Mouse (Mus musculus): ENCODE data around the gene Gstm1.
A peak's percentile ranks its signal among the peaks of the same experiment; 100 is the strongest.
"Not testable (repeated sequence)": the region's sequence is repeated elsewhere in the genome, so short reads cannot be mapped to it uniquely, and the experiment has no call there.

The Gstm1 gene

GRCm38 (mm10) chr3:108014974-108015346 lies 2.8 kb downstream of the Gstm1 start:
- DNase-seq (ENCODE audit: low read depth), result no peak

- peak; percentile 22 for DNase-seq (ENCODE audit: low read depth)
These were observed 3.4 kb downstream of the Gstm1 start for GRCm38 (mm10) chr3:108014098-108014973.

- peak; percentile 97 for DNase-seq (ENCODE audit: low read depth)
These were observed 4.4 kb downstream of the Gstm1 start for GRCm38 (mm10) chr3:108013331-108013871.

- no peak for DNase-seq (ENCODE audit: low read depth)
These were observed 6.2 kb downstream of the Gstm1 start for GRCm38 (mm10) chr3:108011558-108011957.

GRCm38 (mm10) chr3:108010286-108010685 lies 7.5 kb downstream of the Gstm1 start:
- DNase-seq (ENCODE audit: low read depth), result peak; percentile 29

- no peak for DNase-seq (ENCODE audit: low read depth)
These were observed 15.8 kb downstream of the Gstm1 start for GRCm38 (mm10) chr3:108002021-108002420.

- no peak for DNase-seq (ENCODE audit: low read depth)
These were observed 18.3 kb downstream of the Gstm1 start for GRCm38 (mm10) chr3:107999491-107999890.

- no peak for DNase-seq (ENCODE audit: low read depth)
These were observed 19.2 kb downstream of the Gstm1 start for GRCm38 (mm10) chr3:107998591-107998990.

GRCm38 (mm10) chr3:107996576-107996975 lies 21.2 kb downstream of the Gstm1 start:
- no peak for DNase-seq (ENCODE audit: low read depth)

GRCm38 (mm10) chr3:107995974-107996373 lies 21.8 kb downstream of the Gstm1 start:
- DNase-seq (ENCODE audit: low read depth), result not testable (repeated sequence)

GRCm38 (mm10) chr3:107986041-107986562 lies 31.7 kb downstream of the Gstm1 start, which contains the start of gene Gstm2:
Gene Gstm2, minus strand, starts transcription at chr3:107986453.
- DNase-seq (ENCODE audit: low read depth), result peak; percentile 71

GRCm38 (mm10) chr3:107985141-107985540 lies 32.6 kb downstream of the Gstm1 start:
- DNase-seq (ENCODE audit: low read depth), result not testable (repeated sequence)

- DNase-seq (ENCODE audit: low read depth), result no peak
These were observed 33.3 kb downstream of the Gstm1 start for GRCm38 (mm10) chr3:107984471-107984870.

GRCm38 (mm10) chr3:107983771-107984170 lies 34.0 kb downstream of the Gstm1 start:
- DNase-seq (ENCODE audit: low read depth), result no peak

- DNase-seq (ENCODE audit: low read depth), result no peak
These were observed 35.0 kb downstream of the Gstm1 start for GRCm38 (mm10) chr3:107982726-107983125.

GRCm38 (mm10) chr3:107981261-107981660 lies 36.5 kb downstream of the Gstm1 start:
- no peak for DNase-seq (ENCODE audit: low read depth)

- DNase-seq (ENCODE audit: low read depth), result no peak
These were observed 40.1 kb downstream of the Gstm1 start for GRCm38 (mm10) chr3:107977691-107978090.

GRCm38 (mm10) chr3:107974237-107974636 lies 43.5 kb downstream of the Gstm1 start:
- DNase-seq (ENCODE audit: low read depth), result no peak

- no peak for DNase-seq (ENCODE audit: low read depth)
These were observed 45.7 kb downstream of the Gstm1 start for GRCm38 (mm10) chr3:107972070-107972469.

- DNase-seq (ENCODE audit: low read depth), result not testable (repeated sequence)
These were observed 46.7 kb downstream of the Gstm1 start for GRCm38 (mm10) chr3:107971101-107971500.

- no peak for DNase-seq (ENCODE audit: low read depth)
These were observed 48.9 kb downstream of the Gstm1 start, which contains the start of gene Gstm3 for GRCm38 (mm10) chr3:107968724-107969395. Gene Gstm3, minus strand, starts transcription at chr3:107969283.

- no peak for DNase-seq (ENCODE audit: low read depth)
These were observed 51.1 kb downstream of the Gstm1 start for GRCm38 (mm10) chr3:107966631-107967030.
